Mouse (Mus musculus) thymus, adult 2 months (tissue): Measurements from ENCODE around the gene Gm28048.

ENCODE experiments used
- CTCF ChIP-seq: fragments of 200-500 bp; IDR thresholded peaks from 2 replicates; pipeline ENCODE4 v1.5.1; 2012; ENCODE audit warnings: mild to moderate bottlenecking, control low read depth, low read length, moderate library complexity, borderline replicate concordance; ENCODE audit not compliant: control insufficient read depth, poor library complexity, insufficient read depth; ENCODE audit errors: extremely low read depth
- POLR2A ChIP-seq: fragments of 200-500 bp; IDR thresholded peaks from 2 replicates; pipeline ENCODE4 v1.6.1; 2012; ENCODE audit warnings: mild to moderate bottlenecking, low read length, control low read depth, moderate library complexity; ENCODE audit not compliant: control insufficient read depth, poor library complexity, insufficient read depth; ENCODE audit errors: extremely low read depth

GRCm38 (mm10) chr11:22793881-22794203 lies 188.0 kb downstream of the Gm28048 start:
- TF ChIP-seq POLR2A (no peak), CTCF (no peak)
